Mouse (Mus musculus) frontal cortex, postnatal 36 days (tissue): ENCODE measurements around the gene Olfr633.
"Not testable (repeated sequence)": the region's sequence is repeated elsewhere in the genome, so short reads cannot be mapped to it uniquely, and the experiment has no call there.

Experiments used
- DNase-seq, 2 experiments: peaks; one replicate each; pipeline ENCODE4 v3.0.0; 2022; ENCODE audit warnings: low spot score in 2 of 2

Gene Olfr633

GRCm38 (mm10) chr7:103944137-103944536 is at the start of gene Olfr633:
Gene Olfr633 (plus strand): TSS chr7:103944437.
- no peak for DNase-seq

- DNase-seq, result no peak
These were observed 41.0 kb upstream of the Olfr633 start, which contains the start of gene Olfr65 for GRCm38 (mm10) chr7:103903187-103903586. Gene Olfr65 (plus strand): TSS chr7:103903487.

GRCm38 (mm10) chr7:103910047-103910446 is 34.2 kb upstream of the Olfr633 start:
- DNase-seq, result no peak

GRCm38 (mm10) chr7:103912969-103913511 is 31.2 kb upstream of the Olfr633 start:
- no peak for DNase-seq

GRCm38 (mm10) chr7:103915338-103915737 is 28.9 kb upstream of the Olfr633 start:
- DNase-seq, result no peak

GRCm38 (mm10) chr7:103928525-103928924 is 15.7 kb upstream of the Olfr633 start, which contains the start of gene Olfr631:
Gene Olfr631 (plus strand): TSS chr7:103928825.
- no peak for DNase-seq

- no peak for DNase-seq
These were observed 10.0 kb upstream of the Olfr633 start, which contains the start of gene Olfr632 for GRCm38 (mm10) chr7:103934264-103934663. Gene Olfr632 (plus strand): TSS chr7:103934347.

GRCm38 (mm10) chr7:103942730-103943129 is 1.5 kb upstream of the Olfr633 start:
- peak; percentile 1 to 11 for DNase-seq

GRCm38 (mm10) chr7:103966873-103967272 is 22.6 kb downstream of the Olfr633 start:
- not testable (repeated sequence) for DNase-seq

GRCm38 (mm10) chr7:103970852-103971251 is 26.6 kb downstream of the Olfr633 start, which contains the start of gene Olfr635:
Gene Olfr635 (plus strand): TSS chr7:103971152.
- no peak for DNase-seq

GRCm38 (mm10) chr7:103971782-103972181 is 27.5 kb downstream of the Olfr633 start:
- DNase-seq, result no peak

GRCm38 (mm10) chr7:103998446-103998845 is 54.2 kb downstream of the Olfr633 start, which contains the start of gene Olfr638:
Gene Olfr638 (plus strand): TSS chr7:103998746.
- DNase-seq, result no peak
